Mouse (Mus musculus) right cerebral cortex, adult 18-20 months (tissue): ENCODE measurements around the gene Usf1.

Experiments
- DNase-seq: peaks from one replicate; pipeline ENCODE4 v3.0.0; 2022; ENCODE audit warnings: mixed read lengths

Usf1 gene

DNA sequence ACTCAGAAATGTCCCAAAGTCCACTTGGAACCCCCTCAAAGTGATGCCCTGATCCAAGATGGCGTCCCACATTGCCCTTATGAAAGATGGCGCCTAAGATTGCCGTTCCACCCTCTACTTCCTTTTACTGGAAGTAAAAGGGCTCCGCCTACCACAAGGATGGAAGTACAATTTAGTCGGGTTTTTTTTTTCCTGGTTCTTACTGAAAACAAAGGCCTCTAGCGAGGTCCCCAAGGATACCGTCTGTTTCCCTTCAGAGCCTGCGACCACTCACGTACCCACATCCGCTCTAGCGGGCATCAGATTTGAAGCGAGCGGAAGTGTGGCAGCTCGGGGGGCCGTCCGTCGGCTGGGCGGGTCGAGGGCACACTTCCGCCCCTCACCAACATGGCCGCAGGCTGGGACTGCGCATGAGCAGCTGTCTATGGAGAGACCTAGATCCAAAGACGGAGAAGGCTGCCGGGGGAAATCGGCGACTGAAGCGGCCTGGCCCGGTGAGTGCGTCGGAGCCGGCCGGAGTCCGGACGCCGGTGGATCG is at the start of gene Usf1:
Gene Usf1 (plus strand): TSS at position 367 of the 538 bp plus-strand sequence.
- DNase-seq = peak; percentile 97

DNA sequence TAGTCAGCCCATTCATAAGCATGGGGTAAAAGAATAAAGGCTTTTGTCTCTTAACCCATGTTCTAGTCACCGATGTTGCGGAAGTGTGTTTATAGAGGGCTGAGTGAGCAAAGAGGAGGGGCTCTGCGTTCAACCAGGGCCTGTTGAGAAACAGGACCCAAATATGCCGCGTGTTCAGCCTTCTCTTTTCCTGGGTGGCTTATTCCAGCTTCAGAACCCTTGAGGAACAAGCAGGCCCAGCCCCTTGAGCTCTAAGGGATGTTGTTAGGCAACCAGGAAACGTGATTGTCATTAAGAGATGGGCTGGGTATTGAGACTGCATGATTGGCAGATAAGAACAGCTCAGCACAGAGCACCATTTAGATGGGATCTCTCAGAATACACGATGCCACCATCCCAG is 45.2 kb upstream of the Usf1 start:
- DNase-seq = no peak

DNA sequence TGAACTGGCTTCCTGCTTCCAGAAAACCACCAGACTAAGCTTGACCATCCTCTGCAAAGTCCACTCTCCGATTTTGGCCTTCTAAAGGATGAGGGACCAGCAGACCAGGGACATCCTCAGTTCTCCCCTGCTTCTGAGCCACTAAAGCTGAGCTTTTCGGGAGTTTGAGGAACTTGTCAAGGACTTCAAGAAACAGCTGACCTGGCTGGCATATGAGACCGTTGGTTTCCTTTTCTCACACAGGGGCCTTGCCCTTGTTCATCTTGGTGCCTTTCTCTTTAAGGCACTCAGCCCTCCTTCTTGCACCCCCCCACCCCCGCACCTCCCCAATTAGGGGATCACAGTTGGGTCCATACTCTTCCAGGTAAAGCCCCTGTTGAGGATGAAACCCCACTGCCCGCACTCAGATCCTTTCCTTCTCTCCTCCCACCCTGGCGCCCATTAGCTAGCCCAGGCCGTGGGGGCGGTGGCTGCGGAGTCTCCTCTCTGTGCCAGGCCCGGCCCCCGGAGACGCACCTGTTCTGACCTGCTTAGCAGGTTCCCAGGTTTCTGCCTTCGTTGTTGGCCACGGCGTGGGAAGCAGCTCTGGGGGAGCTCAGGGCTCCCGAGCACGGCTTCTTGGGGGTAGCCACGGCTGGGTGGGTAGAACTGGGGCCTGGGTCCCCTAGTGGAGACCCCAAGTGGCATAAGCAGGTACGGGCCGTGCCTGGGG is 41.1 kb upstream of the Usf1 start, which contains the start of gene Nectin4:
Gene Nectin4 (plus strand): TSS at position 255 of the 712 bp plus-strand sequence.
- no peak for DNase-seq

DNA sequence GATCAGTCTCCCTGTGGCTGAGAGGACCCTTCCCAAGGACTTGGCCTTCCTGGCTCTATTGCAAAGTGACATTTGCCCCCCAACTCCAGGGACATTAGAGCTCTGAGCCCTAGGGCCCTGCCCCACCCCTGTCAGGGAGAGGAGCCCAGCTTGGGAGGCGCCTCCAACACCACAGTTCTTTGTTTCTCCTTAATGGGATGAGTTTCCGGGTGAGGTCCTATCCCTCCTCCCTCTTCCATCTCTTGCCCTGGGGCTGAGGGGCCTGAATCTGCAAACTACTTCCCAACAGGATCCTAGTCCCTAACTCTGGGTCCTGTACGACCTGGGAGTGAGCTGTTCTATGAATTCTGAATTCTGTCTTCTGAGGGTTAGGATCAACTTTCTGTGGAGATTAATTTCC is 38.2 kb upstream of the Usf1 start:
- DNase-seq = no peak

DNA sequence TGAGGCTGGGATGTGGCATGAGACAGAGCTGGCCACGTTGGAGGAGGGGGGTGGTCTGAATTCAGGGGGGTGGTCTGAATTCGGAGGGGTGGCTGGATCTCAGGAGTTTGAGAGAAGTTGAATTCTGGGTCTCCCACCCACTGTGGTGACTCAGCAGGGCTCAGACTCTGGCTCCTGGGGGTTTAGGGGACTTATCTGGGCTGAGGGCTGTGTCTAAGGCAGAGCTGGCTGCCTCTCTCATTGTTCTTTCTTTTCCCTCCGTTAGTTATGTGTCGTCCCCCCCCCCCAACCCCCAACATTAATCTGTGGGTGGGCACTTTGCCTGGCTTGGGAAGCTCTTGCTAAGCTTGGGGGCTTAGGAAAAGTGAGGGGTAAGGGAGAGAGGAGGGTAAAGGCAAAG is 37.2 kb upstream of the Usf1 start:
- DNase-seq = no peak

DNA sequence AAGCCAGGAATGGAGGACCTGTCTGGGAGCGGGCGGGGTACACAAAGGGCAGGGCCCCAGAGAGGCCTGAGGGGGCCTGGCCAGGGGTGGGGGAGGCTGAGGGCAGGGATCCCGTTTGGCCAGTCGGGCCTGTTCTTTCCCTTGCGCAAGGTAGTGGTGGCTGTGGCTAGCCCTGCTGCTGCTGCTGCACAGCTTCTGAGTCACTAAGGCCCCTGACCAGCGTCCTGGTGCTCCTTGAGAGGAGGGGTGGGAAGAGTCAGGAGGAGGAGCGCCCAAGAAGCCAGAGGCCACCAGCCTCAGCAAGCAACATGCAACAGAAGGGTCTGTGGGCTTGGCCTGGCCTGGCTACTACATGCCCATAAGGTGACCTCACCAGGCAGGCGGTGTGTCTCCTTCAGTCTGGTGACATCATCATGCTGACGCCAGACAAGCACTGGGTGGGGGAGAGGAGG is 35.4 kb upstream of the Usf1 start:
- no peak for DNase-seq

DNA sequence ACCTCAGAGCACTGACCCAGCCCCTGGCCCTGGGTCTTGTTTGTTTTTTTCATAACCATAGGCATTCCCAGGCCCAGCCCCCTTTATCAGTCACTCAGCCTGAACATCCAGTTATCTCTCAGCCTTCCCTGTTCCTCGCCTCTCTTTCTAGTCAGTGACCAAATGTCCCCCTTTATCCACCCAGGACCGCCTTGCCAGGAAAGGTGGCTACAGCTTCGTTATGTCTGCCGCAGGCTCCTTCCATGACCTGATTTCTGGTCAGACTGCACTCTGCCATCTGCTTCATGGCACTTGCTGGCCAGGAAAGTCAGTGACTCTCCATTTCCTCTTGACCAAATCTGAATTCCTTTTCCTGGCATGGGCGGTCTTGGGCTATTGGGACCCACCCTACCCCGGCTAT is 32.8 kb upstream of the Usf1 start:
- DNase-seq = no peak

DNA sequence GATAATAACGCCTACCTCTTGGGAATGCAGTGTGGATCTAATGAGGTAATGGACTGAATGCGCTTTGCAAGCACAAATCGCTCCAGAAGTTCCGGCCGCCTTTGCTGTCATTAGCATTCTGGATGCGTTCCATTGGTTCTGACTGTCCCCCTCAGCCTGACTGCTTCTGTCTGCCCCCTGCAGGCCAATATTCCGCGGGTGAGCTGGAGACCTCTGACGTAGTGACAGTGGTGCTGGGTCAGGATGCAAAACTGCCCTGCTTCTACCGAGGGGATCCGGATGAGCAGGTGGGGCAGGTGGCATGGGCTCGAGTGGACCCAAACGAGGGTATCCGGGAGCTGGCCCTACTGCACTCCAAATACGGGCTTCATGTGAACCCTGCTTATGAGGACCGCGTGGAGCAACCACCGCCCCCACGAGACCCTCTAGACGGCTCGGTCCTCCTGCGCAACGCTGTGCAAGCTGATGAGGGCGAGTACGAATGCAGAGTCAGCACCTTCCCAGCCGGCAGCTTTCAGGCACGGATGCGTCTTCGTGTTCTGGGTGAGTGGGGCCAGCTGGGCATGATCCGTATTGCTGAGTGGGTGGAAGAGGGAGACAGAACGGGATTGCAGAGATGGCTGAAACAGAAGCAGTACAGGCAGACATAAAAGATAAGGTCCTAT is 31.0 kb upstream of the Usf1 start:
- peak; percentile 76 for DNase-seq

DNA sequence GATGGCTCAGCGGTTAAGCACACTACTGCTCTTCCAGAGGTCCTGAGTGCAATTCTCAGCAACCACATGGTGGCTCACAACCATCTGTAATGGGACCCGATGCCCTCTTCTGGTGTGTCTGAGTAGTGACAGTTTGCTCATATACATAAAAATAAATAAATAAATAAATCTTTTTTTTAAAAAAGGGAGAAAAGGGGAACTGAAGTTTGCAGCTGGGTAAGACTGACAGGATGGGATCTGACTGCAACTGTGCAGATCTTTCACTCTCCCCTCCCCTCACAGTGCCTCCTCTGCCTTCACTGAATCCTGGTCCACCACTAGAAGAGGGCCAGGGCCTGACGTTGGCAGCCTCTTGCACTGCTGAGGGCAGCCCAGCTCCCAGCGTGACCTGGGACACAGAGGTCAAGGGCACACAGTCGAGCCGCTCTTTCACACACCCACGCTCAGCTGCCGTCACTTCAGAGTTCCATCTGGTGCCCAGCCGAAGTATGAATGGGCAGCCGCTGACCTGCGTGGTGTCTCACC is 29.0 kb upstream of the Usf1 start:
- DNase-seq = no peak

DNA sequence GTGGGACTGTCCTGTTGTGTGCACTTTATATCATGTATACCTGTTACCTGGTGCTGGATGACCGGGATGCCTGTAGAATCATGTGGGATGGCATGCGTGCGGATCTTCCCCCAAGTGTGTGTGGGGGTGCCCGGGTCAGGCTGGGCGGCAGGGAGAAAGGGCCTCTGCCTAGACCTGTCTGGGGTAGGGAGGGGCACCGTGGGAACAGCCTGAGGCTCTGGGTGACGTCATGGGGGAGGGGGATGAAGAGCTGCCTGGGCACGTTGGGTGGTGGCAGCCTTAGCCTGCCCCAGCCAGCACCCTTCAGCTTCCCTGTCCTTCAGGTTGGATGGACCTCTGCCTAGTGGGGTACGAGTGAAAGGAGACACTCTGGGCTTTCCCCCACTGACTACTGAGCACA is 26.8 kb upstream of the Usf1 start:
- DNase-seq = no peak

DNA sequence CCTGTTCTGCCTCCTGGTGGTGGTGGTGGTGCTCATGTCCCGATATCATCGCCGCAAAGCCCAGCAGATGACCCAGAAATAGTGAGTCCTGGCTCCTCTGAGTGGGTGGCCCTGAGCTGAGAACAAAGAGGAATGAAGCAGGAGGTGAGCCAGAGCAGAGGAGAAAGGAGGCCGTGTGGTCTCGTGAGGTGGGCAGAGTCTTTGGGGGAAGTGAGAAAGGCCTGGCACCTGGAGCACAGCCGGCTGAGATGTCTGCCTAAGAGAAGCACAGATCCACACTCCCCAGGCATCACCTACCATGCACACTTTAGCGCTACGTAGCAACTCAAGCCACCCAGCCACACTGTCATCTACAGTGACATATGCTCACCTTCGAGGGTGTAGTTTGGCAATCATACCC is 25.9 kb upstream of the Usf1 start:
- DNase-seq = no peak

DNA sequence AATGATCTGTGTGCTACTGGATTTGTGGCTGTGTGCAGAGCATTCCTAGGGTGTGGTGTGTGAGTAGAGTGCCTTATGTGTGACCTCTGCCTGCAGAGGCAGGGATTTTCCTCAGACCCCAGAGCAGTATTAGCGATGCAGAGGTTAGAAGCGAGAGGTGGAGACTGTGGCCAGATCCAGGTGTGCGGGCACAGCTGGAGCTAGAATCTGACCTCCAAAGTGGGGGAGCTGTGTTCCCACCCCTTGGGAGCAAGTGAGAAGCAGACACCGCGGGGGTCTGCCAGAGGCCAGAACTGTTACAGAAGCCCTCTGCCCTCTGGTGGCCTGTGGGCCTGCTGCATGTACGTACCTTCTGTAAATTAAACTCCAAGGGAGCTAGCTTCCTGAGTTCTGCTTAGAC is 24.0 kb upstream of the Usf1 start:
- DNase-seq = no peak

DNA sequence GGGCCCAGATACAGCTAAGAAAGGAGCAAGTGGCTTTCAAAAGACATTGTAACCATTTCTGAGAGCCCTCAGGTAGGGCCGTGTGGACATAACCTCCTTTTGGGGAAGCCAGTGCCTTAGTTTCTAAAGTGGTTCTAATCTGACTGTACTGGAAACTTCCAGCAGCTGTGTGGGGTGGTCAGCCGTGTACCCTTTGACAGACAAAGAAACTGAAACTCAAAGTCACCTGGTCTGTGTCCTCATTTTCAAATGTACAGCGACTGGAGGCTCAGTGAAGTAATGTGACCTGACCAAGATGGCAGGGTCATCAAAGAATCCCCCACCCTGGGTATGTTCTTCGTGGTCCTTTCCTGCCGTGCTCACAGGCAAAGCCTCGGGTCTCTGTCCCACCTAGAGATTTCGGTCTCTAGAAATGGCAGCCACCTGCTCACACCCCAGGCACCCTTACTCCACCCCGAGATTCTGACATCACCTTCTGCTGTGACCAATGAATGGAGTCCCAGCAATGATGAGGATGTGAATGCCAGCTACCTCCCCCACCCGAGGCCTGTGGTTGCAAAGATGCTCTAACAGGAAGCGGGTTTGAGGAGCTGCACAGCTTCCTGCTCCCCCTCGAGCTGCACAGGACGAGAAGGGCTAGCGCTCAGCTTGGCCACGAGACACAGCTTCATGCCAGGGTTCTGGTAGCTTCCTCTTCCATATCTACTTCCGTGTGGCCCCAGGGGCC is 22.6 kb upstream of the Usf1 start, which contains the start of gene Arhgap30:
Gene Arhgap30 (plus strand): TSS at position 579 of the 727 bp plus-strand sequence.
- DNase-seq = no peak

DNA sequence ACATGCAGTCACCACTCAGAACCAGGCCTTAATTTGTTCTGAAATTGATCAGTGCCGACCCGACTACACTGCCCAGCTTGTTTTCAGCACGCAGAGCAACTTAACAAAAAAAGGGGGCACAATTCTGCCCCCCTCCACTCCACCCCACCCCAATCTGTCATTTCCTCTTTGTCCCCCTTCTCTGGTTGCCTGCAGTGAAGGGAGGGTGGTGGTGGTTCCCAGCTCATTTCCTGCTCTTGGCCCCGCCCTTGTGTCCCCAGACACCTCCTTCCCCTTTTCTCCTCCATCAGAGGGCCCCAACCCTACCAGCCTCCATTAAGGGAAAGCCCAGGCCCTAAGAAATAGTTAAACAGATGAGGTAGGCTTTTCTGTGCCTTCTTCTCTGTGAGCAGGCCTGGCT is 21.0 kb upstream of the Usf1 start:
- no peak for DNase-seq

DNA sequence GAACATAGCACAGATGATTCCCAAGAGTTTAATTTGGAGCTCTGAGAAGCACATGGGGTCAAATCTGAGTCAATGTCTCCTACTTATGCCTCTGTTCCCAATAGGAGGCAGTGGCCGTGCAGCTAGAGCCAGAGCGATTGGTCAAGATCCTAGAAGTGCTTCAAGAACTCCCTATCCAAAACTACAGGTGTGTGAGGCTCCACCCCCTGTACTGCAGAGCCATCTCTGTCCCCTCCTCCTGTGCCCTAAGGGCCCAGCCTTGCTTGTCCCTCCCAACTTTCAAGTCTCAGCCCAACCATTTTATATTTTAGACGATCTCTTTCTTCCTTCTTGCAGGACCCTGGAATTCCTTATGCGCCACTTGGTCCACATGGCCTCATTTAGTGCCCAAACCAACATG is 9.3 kb upstream of the Usf1 start:
- no peak for DNase-seq

DNA sequence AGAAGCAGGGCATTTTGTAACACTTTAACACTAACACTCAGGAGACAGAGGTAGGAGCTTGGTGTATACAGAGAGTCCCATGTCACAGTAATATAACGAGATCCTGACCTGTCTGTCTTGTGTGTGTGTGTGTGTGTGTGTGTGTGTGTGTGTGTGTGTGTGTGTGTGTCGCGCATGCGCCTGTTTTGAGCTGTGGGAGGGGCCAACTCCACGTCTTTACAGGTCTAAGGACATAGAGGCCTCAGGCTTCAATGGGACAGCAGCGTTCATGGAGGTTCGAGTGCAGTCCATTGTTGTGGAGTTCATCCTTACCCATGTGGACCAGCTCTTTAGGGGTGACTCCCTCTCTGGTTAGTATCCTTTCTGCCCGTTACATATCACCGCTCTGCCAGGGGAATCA is 8.1 kb upstream of the Usf1 start:
- DNase-seq = no peak

DNA sequence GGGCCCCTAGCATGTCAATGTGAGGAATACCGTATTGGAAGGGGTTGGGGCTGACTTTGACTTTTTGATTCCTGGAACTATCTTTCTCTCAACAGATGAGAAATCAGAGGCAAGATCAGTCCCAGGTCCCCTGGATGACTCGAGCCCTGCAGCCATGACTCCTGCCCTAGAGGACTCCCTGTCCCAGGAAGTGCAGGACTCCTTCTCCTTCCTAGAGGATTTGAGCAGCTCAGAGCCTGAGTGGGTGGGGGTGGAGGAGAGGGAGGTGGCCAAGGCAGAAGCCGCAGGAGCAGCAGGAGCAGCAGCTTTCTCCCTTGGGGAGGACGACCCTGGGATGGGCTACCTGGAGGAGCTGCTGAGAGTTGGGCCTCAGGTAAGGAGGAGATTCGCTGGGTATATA is 3.9 kb upstream of the Usf1 start:
- no peak for DNase-seq

DNA sequence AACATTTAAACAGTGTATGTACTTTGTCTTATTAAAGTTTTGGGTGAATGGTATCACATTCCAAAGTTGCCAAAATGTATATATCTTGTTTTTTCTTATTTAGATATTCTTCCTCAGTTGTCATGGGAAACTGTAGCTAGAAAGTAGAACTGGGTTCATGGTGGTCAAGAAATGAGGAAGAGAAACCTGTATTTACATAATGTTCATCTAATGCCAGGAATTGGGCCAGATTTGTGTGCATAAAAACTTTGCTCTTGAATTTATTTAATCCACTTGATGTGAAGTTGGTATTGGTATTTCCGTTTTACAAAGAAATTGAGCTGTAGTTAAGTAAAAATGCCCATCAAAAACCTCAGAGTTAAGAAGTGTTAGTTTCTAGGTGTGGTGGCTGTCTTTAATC is 882 bp upstream of the Usf1 start:
- DNase-seq = no peak

DNA sequence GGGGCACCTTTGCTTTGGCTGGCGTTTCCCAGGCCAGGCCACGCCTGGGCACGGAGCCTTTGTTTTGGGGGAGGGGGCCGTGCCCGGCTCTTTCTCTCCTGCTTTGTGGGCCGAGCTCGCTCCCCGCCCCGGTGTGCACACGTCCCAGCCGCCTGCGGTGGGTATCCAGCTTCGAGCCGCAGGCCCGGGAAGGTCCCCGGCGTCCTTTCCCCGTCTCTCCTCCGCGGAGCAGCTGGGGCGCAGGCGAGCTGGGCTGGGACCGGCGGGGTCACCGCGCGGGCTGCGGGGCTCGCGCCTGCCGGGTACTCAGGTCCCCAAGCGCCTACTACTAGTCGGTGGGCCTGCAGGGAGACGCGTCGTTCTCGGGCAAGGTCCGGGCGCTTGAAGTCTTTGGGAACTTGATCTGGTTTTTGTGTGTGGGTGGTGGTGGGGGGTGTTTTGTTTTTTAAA is 404 bp downstream of the Usf1 start:
- DNase-seq = no peak

DNA sequence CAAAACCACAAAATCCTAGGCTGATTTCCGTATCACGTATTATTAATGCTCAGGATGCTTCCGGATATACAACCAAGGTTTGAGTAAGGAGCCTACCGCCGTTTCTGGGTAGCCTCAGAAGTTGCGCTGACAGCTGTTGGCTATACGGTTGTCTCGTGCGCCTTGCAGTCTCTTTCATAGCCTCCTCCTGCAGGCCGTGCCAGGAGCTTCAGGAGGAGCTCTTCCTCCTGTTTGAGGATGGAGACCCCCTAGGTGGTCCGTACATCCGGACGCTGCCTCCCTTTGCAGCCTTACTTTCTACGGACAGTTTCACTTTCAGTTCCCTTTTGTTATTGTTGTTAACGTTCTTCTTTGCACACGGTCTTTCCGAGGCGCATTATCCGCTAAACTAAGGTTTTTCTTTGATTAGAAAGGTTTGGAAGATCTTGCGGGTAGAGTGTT is 908 bp downstream of the Usf1 start:
- DNase-seq = no peak

DNA sequence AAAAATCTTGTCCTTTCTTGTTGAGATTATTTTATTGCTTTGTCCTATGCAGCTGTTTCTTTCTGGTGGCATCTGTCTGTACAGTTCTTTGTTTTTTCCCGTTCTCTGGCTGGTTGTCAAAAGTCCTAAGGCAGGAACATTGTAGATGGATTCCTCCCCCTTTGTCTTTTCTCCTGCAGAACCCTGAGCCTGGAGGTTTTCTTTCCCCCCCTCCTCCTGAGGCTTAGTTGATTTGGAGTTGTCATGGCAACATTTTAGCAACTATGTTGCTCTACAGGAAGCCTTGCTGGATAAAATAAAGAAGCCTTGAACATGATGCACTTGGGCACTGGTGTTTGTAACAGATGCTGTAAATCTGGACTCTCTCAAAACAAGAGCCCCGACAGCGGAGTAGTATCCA is 1.3 kb downstream of the Usf1 start:
- DNase-seq = peak; percentile 26

DNA sequence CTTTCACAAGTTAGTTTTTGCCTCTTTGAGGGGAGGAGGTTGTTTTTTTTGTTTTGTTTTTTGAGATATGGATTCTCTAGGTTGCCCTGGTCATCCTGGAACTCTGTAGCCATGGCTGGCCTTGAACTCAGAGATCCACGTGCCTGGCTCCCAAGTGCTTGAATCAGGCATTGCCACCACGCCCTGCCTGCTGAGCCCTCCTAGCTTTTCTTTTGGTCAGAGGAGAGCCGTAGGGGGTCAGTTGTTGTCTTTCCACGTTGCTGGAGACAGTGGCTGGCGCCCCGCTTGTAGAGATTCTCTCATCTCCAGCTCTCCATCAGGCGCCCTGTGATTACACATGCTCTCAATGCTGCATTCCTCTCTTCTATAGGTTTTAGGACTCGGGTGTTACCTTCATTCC is 2.5 kb downstream of the Usf1 start:
- no peak for DNase-seq

DNA sequence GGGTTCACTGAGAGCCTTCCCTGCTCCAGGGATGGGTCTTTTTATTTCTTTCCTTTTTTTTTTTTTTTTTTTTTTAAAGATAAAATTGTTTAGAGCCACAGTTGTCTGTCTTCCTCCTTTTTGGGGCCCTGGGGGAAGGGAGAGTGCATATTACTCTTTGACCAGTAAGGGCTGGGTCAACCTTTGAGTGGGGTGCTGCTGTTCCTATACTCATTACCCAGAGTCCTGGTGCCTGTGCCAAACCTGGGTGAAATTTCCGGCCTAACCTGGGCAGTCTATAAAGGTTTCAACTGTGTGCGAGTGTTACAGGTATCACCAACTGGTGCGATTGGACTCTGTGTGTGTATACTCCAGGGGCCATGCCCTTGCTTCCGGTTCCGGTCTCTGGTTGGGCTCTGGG is 7.5 kb downstream of the Usf1 start, which contains the start of gene Tstd1:
Gene Tstd1 (plus strand): TSS at position 213 of the 400 bp plus-strand sequence.
- DNase-seq = no peak
